Mouse (Mus musculus): ENCODE measurements around the gene Btaf1.

GRCm38 (mm10) chr19:37009878-37010281, 84.0 kb downstream of the Btaf1 start:
- no peak for TF ChIP-seq CTCF (IDR thresholded peaks at IDR 0.05; ENCODE audit: control insufficient read depth, insufficient read depth, low read length)
- no peak for TF ChIP-seq POLR2A (IDR thresholded peaks at IDR 0.05; ENCODE audit: borderline replicate concordance, control insufficient read depth, low read depth, low read length)
